Mouse (Mus musculus): ENCODE data around the gene Rictor.

GRCm38 (mm10) chr15:6724442-6724841 lies 16.3 kb downstream of the Rictor start:
- TF ChIP-seq CTCF (IDR thresholded peaks at IDR 0.05; ENCODE audit: low read depth, low read length) (no peak), POLR2A (IDR thresholded peaks at IDR 0.05; ENCODE audit: extremely low read depth, insufficient read depth, low read length) (no peak)

Measured in liver, adult 2 months (tissue).